Mouse (Mus musculus) cortical plate, adult 2 months (tissue): ENCODE results near the gene Slc7a7.
"Not testable (repeated sequence)": the region's sequence is repeated elsewhere in the genome, so short reads cannot be mapped to it uniquely, and the experiment has no call there.

Experiments used
- CTCF ChIP-seq: fragments of 200-500 bp; IDR thresholded peaks from 2 replicates; pipeline ENCODE4 v1.5.1; 2011; ENCODE audit warnings: mild to moderate bottlenecking, control low read depth, low read length; ENCODE audit not compliant: insufficient read depth; ENCODE audit errors: extremely low read depth
- POLR2A ChIP-seq: fragments of 200-500 bp; IDR thresholded peaks from 2 replicates; pipeline ENCODE4 v1.6.1; 2011; ENCODE audit warnings: mild to moderate bottlenecking, low read length, control low read depth; ENCODE audit not compliant: insufficient read depth; ENCODE audit errors: extremely low read depth

- TF ChIP-seq POLR2A, CTCF: not testable (repeated sequence)
Observed at GRCm38 (mm10) chr14:54341807-54342206, 75.8 kb downstream of the Slc7a7 start.
